Mouse (Mus musculus) intestine, embryonic 16.5 days (tissue): ENCODE measurements around the gene Yipf3. TPM values are rescaled to one million over a fixed set of nuclear protein-coding genes. Genes with fewer than 3 reads are reported as not detected.

Experiments used
- ATAC-seq: fragments of 200-750 bp; cut with Nextera tagmentation; 2 replicates; pipeline ENCODE4 v1.8.0; 2017; ENCODE audit warnings: moderate TSS enrichment, moderate library complexity
- H3K27ac ChIP-seq: fragments of 300-500 bp; sonication (generic); 2 replicates; pipeline ENCODE4 v1.5.1; 2014; ENCODE audit warnings: mild to moderate bottlenecking, low read length
- H3K27me3 ChIP-seq: fragments of 300-500 bp; sonication (generic); replicated peaks from 2 replicates; pipeline ENCODE4 v1.6.1; 2014; ENCODE audit warnings: low read length, control low read depth, mixed read lengths; ENCODE audit not compliant: control insufficient read depth, insufficient read depth
- H3K36me3 ChIP-seq: fragments of 300-500 bp; sonication (generic); 2 replicates; pipeline ENCODE4 v1.6.1; 2014; ENCODE audit warnings: low read length, control low read depth; ENCODE audit not compliant: control insufficient read depth, insufficient read depth
- H3K4me1 ChIP-seq: fragments of 300-500 bp; sonication (generic); 2 replicates; pipeline ENCODE4 v1.6.1; 2014; ENCODE audit warnings: low read length, control low read depth, mixed read lengths; ENCODE audit not compliant: control insufficient read depth, insufficient read depth
- H3K4me2 ChIP-seq: fragments of 300-500 bp; sonication (generic); 2 replicates; pipeline ENCODE4 v1.6.1; 2014; ENCODE audit warnings: low read depth, low read length, control low read depth
- H3K4me3 ChIP-seq: fragments of 300-500 bp; sonication (generic); 2 replicates; pipeline ENCODE4 v1.5.1; 2014; ENCODE audit warnings: mild to moderate bottlenecking, low read length
- H3K9ac ChIP-seq: fragments of 300-500 bp; sonication (generic); 2 replicates; pipeline ENCODE4 v1.6.1; 2014; ENCODE audit warnings: low read depth, low read length
- H3K9me3 ChIP-seq: fragments of 300-500 bp; sonication (generic); 2 replicates; pipeline ENCODE4 v1.6.1; 2016; ENCODE audit warnings: low read length, control low read depth; ENCODE audit not compliant: control insufficient read depth
- WGBS: fragments of 180-500 bp; shearing (Covaris S2); extraction: QIAGEN DNeasy Blood & Tissue Kit; methylation state at CpG from one replicate; pipeline ENCODE4 v1.1.7; 2014; 5-methylcytosine and 5-hydroxymethylcytosine counted together
- polyA plus RNA-seq: library from polyadenylated mRNA; unstranded; fragments of >200 nt; fragmentation: Nextera tagmentation; extraction: Ambion mirVana; gene quantifications from 2 replicates; pipeline ENCODE4 v1.2.1, GENCODE M21; 2015

Gene Yipf3
- polyA plus RNA-seq, 1 experiment from 2014 or later = 122 TPM

- no peak overlapping the region for H3K4me2 ChIP-seq
- H3K9me3 ChIP-seq = no peaks in the 10 kb centered on the region
- H3K4me3 ChIP-seq = no peak overlapping the region
- no peak overlapping the region for H3K27ac ChIP-seq
- peaks cover 20% of the 10 kb centered on the region for H3K36me3 ChIP-seq
- no peak overlapping the region for H3K9ac ChIP-seq
- WGBS = 90% methylated on average over 6 of the region's 6 CpGs
- no peaks in the 10 kb centered on the region for H3K27me3 ChIP-seq
- H3K4me1 ChIP-seq = no peaks in the 10 kb centered on the region
- no peak for ATAC-seq
Measured at GRCm38 (mm10) chr17:46237079-46237478, 10.8 kb upstream of the Yipf3 start.

- no peak for ATAC-seq
- no peaks in the 10 kb centered on the region for H3K9me3 ChIP-seq
Measured at GRCm38 (mm10) chr17:46237480-46237879, 10.4 kb upstream of the Yipf3 start.

GRCm38 (mm10) chr17:46239516-46240114 lies 8.3 kb upstream of the Yipf3 start:
- Histone ChIP-seq H3K4me3 (no peak overlapping the region), H3K27me3 (no peaks in the 10 kb centered on the region), H3K4me1 (no peaks in the 10 kb centered on the region; the same call in 1 of the 2 replicates), H3K9ac (no peak overlapping the region), H3K36me3 (peaks cover 28% of the 10 kb centered on the region), H3K4me2 (no peak overlapping the region), H3K9me3 (no peaks in the 10 kb centered on the region), H3K27ac (no peak overlapping the region)
- no peak for ATAC-seq
- 92% methylated on average over 15 of the region's 15 CpGs for WGBS

More at GRCm38 (mm10) chr17:46237480-46237879, 10.4 kb upstream of the Yipf3 start:
- Histone ChIP-seq H3K27me3 (no peaks in the 10 kb centered on the region), H3K9ac (no peak overlapping the region), H3K36me3 (peaks cover 20% of the 10 kb centered on the region), H3K4me3 (no peak overlapping the region), H3K27ac (no peak overlapping the region), H3K4me2 (no peak overlapping the region), H3K4me1 (no peaks in the 10 kb centered on the region)
- whole genome bisulfite sequencing = 78% methylated on average over 5 of the region's 5 CpGs

GRCm38 (mm10) chr17:46241471-46241870 lies 6.4 kb upstream of the Yipf3 start:
- peaks cover 34% of the 10 kb centered on the region for H3K36me3 ChIP-seq
- ATAC-seq = no peak
- H3K9ac ChIP-seq = no peak overlapping the region
- H3K27me3 ChIP-seq = no peaks in the 10 kb centered on the region
- H3K4me1 ChIP-seq = peaks cover under 1% of the 10 kb centered on the region; the same call in 1 of the 2 replicates
- no peak overlapping the region for H3K4me3 ChIP-seq
- no peaks in the 10 kb centered on the region for H3K9me3 ChIP-seq
- H3K27ac ChIP-seq = no peak overlapping the region
- 57% methylated on average over 11 of the region's 11 CpGs for WGBS
- no peak overlapping the region for H3K4me2 ChIP-seq

- no peak overlapping the region for H3K4me3 ChIP-seq
- no peak overlapping the region for H3K27ac ChIP-seq
- ATAC-seq = no peak
Measured at GRCm38 (mm10) chr17:46242274-46242673, 5.6 kb upstream of the Yipf3 start.

GRCm38 (mm10) chr17:46242993-46243392 lies 4.9 kb upstream of the Yipf3 start:
- no peak overlapping the region for H3K9ac ChIP-seq
- no peaks in the 10 kb centered on the region for H3K9me3 ChIP-seq
- H3K27ac ChIP-seq = no peak overlapping the region
- no peak overlapping the region for H3K4me3 ChIP-seq
- peaks cover 7% of the 10 kb centered on the region for H3K4me1 ChIP-seq
- H3K36me3 ChIP-seq = peaks cover 28% of the 10 kb centered on the region
- H3K27me3 ChIP-seq = no peaks in the 10 kb centered on the region
- 79% methylated on average over 4 of the region's 4 CpGs for WGBS
- no peak for ATAC-seq
- H3K4me2 ChIP-seq = no peak overlapping the region

More at GRCm38 (mm10) chr17:46242274-46242673, 5.6 kb upstream of the Yipf3 start:
- no peak overlapping the region for H3K4me2 ChIP-seq
- H3K27me3 ChIP-seq = no peaks in the 10 kb centered on the region
- peaks cover 31% of the 10 kb centered on the region for H3K36me3 ChIP-seq
- H3K4me1 ChIP-seq = peaks cover 7% of the 10 kb centered on the region
- 85% methylated on average over 13 of the region's 13 CpGs for WGBS
- H3K9me3 ChIP-seq = no peaks in the 10 kb centered on the region
- H3K9ac ChIP-seq = no peak overlapping the region

- Histone ChIP-seq H3K4me3 (no peak overlapping the region), H3K36me3 (peaks cover 28% of the 10 kb centered on the region), H3K9me3 (no peaks in the 10 kb centered on the region), H3K27ac (no peak overlapping the region), H3K9ac (no peak overlapping the region), H3K4me2 (no peak overlapping the region), H3K27me3 (no peaks in the 10 kb centered on the region), H3K4me1 (peaks cover 9% of the 10 kb centered on the region)
- no peak for ATAC-seq
- WGBS = 80% methylated on average over 2 of the region's 2 CpGs
Measured at GRCm38 (mm10) chr17:46243624-46244023, 4.3 kb upstream of the Yipf3 start.

- no peak for ATAC-seq
Measured at GRCm38 (mm10) chr17:46244579-46244978, 3.3 kb upstream of the Yipf3 start.

GRCm38 (mm10) chr17:46248189-46248522 lies 276 bp downstream of the Yipf3 start:
- H3K27ac ChIP-seq = peak overlapping the region; percentile 76
- H3K27me3 ChIP-seq = no peaks in the 10 kb centered on the region
- WGBS = under 1% methylated on average over 37 of the region's 37 CpGs
- H3K4me1 ChIP-seq = peaks cover 18% of the 10 kb centered on the region
- H3K36me3 ChIP-seq = peaks cover 33% of the 10 kb centered on the region
- H3K9ac ChIP-seq = peak overlapping the region; percentile 99
- H3K4me2 ChIP-seq = peak overlapping the region; percentile 89
- peak; percentile 50 for ATAC-seq
- peak overlapping the region; percentile 99 for H3K4me3 ChIP-seq
- no peaks in the 10 kb centered on the region for H3K9me3 ChIP-seq

More at GRCm38 (mm10) chr17:46244579-46244978, 3.3 kb upstream of the Yipf3 start:
- Histone ChIP-seq H3K4me2 (no peak overlapping the region), H3K9me3 (no peaks in the 10 kb centered on the region), H3K27ac (no peak overlapping the region), H3K9ac (no peak overlapping the region), H3K36me3 (peaks cover 22% of the 10 kb centered on the region), H3K4me3 (no peak overlapping the region), H3K27me3 (no peaks in the 10 kb centered on the region), H3K4me1 (peaks cover 17% of the 10 kb centered on the region)
- WGBS = 75% methylated on average over 10 of the region's 10 CpGs

GRCm38 (mm10) chr17:46251174-46251573 lies 3.3 kb downstream of the Yipf3 start:
- 74% methylated on average over 7 of the region's 7 CpGs for WGBS
- H3K9ac ChIP-seq = no peak overlapping the region
- H3K4me1 ChIP-seq = peaks cover 31% of the 10 kb centered on the region
- H3K27me3 ChIP-seq = peaks cover 16% of the 10 kb centered on the region
- H3K27ac ChIP-seq = no peak overlapping the region
- H3K9me3 ChIP-seq = no peaks in the 10 kb centered on the region
- H3K4me2 ChIP-seq = no peak overlapping the region
- no peak for ATAC-seq
- peaks cover 19% of the 10 kb centered on the region; the same call in 1 of the 2 replicates for H3K36me3 ChIP-seq
- H3K4me3 ChIP-seq = no peak overlapping the region
